Mouse (Mus musculus) ovary, postnatal 10 days (tissue): ENCODE results near the gene Usb1.
"Not testable (repeated sequence)": the region's sequence is repeated elsewhere in the genome, so short reads cannot be mapped to it uniquely, and the experiment has no call there.

Experiments used
- DNase-seq: peaks from one replicate; pipeline ENCODE4 v3.0.0; 2022; ENCODE audit warnings: low spot score

The Usb1 gene

GRCm38 (mm10) chr8:95375374-95375930 is 43.4 kb downstream of the Usb1 start:
- DNase-seq, result no peak

GRCm38 (mm10) chr8:95376309-95376999 is 44.4 kb downstream of the Usb1 start:
- no peak for DNase-seq

- DNase-seq, result no peak
These were observed 45.0 kb downstream of the Usb1 start for GRCm38 (mm10) chr8:95377101-95377500.

GRCm38 (mm10) chr8:95377863-95378291 is 45.8 kb downstream of the Usb1 start:
- DNase-seq, result no peak

GRCm38 (mm10) chr8:95378928-95379327 is 46.8 kb downstream of the Usb1 start:
- DNase-seq, result not testable (repeated sequence)

GRCm38 (mm10) chr8:95380953-95381352 is 48.9 kb downstream of the Usb1 start:
- no peak for DNase-seq

- no peak for DNase-seq
These were observed 49.5 kb downstream of the Usb1 start for GRCm38 (mm10) chr8:95381595-95381994.

- no peak for DNase-seq
These were observed 52.4 kb downstream of the Usb1 start for GRCm38 (mm10) chr8:95384501-95384900.

- DNase-seq, result no peak
These were observed 54.0 kb downstream of the Usb1 start for GRCm38 (mm10) chr8:95386037-95386436.

- no peak for DNase-seq
These were observed 55.1 kb downstream of the Usb1 start for GRCm38 (mm10) chr8:95387221-95387620.

- no peak for DNase-seq
These were observed 55.9 kb downstream of the Usb1 start for GRCm38 (mm10) chr8:95387936-95388335.

- no peak for DNase-seq
These were observed 58.2 kb downstream of the Usb1 start for GRCm38 (mm10) chr8:95390312-95390711.

GRCm38 (mm10) chr8:95391101-95391500 is 59.0 kb downstream of the Usb1 start:
- no peak for DNase-seq

GRCm38 (mm10) chr8:95392604-95393003 is 60.5 kb downstream of the Usb1 start:
- DNase-seq, result no peak

GRCm38 (mm10) chr8:95395186-95395918 is 63.3 kb downstream of the Usb1 start:
- no peak for DNase-seq

GRCm38 (mm10) chr8:95396752-95397151 is 64.7 kb downstream of the Usb1 start:
- no peak for DNase-seq
